Mouse (Mus musculus) splenic B cell, adult 2 months (primary cell): ENCODE measurements around the gene Cbs.

Source experiments
- DNase-seq: peaks from one replicate; pipeline ENCODE4 v3.0.0-alpha.2; 2011; ENCODE audit warnings: low read depth, low spot score
- H3K27me3 ChIP-seq: 2 replicates; pipeline ENCODE4 v1.6.1; 2012; ENCODE audit warnings: mild to moderate bottlenecking, low read length, moderate library complexity, mixed read lengths; ENCODE audit not compliant: control insufficient read depth, poor library complexity, insufficient read depth, severe bottlenecking
- H3K36me3 ChIP-seq: 2 replicates; pipeline ENCODE4 v1.6.1; 2012; ENCODE audit warnings: mild to moderate bottlenecking, low read length, moderate library complexity, mixed read lengths; ENCODE audit not compliant: control insufficient read depth, poor library complexity, insufficient read depth, severe bottlenecking

The Cbs gene

GRCm38 (mm10) chr17:31658136-31658467 lies 21.1 kb upstream of the Cbs start:
- Histone ChIP-seq H3K27me3 (no peaks in the 10 kb centered on the region), H3K36me3 (peaks cover 17% of the 10 kb centered on the region)
- DNase-seq = peak; percentile 45

- Histone ChIP-seq H3K27me3 (no peaks in the 10 kb centered on the region), H3K36me3 (peaks cover 20% of the 10 kb centered on the region)
- no peak for DNase-seq
Measured at GRCm38 (mm10) chr17:31657141-31657983, 20.3 kb upstream of the Cbs start.

DNA sequence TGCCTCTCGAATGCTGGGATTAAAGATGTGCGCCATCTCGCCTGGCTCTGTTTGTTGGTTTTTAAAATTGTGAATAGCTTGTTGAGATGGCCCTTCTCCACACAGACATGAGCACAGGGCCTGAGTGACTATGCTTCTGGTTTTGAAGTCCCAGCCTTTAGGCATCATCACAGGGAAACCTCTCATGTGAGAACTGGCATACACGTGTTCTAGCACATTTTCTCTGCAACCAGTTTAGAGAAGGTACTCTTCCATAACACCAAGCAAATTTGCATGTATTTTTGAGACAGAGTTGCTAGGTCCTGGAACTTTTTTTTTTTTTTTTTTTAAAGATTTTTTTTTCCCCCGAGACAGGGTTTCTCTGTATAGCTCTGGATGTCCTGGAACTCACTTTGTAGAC lies 19.6 kb upstream of the Cbs start:
- Histone ChIP-seq H3K36me3 (peaks cover 25% of the 10 kb centered on the region), H3K27me3 (no peaks in the 10 kb centered on the region)
- DNase-seq = peak; percentile 55

GRCm38 (mm10) chr17:31655366-31655765 lies 18.3 kb upstream of the Cbs start:
- no peak for DNase-seq
- Histone ChIP-seq H3K36me3 (peaks cover 29% of the 10 kb centered on the region), H3K27me3 (no peaks in the 10 kb centered on the region)

- Histone ChIP-seq H3K27me3 (no peaks in the 10 kb centered on the region), H3K36me3 (peaks cover 31% of the 10 kb centered on the region)
- no peak for DNase-seq
Measured at GRCm38 (mm10) chr17:31653277-31653676, 16.2 kb upstream of the Cbs start.

DNA sequence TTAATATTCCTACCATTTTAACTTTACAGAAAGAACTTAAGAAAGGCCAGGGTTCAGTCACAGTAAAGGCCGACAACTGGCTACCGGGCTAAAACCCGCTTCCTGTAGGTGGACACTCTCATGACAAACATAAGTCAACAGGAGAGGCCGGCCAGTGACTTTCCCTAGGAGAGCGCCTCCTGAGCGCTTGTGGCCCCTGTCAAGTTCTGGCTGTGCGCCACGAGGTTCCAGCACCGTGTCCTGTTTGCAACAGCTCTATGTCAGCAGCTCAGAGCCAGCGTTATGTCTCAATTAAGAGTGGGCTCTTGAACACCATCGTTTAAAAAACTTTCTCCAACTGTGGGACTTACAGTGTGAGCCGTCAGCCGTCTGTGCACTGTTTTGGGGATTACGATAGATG lies 15.1 kb upstream of the Cbs start:
- Histone ChIP-seq H3K36me3 (peaks cover 35% of the 10 kb centered on the region), H3K27me3 (no peaks in the 10 kb centered on the region)

GRCm38 (mm10) chr17:31646199-31647002 lies 9.4 kb upstream of the Cbs start:
- Histone ChIP-seq H3K36me3 (peaks cover 12% of the 10 kb centered on the region), H3K27me3 (no peaks in the 10 kb centered on the region)
- no peak for DNase-seq

More for the DNA sequence above, 15.1 kb upstream of the Cbs start:
- no peak for DNase-seq

DNA sequence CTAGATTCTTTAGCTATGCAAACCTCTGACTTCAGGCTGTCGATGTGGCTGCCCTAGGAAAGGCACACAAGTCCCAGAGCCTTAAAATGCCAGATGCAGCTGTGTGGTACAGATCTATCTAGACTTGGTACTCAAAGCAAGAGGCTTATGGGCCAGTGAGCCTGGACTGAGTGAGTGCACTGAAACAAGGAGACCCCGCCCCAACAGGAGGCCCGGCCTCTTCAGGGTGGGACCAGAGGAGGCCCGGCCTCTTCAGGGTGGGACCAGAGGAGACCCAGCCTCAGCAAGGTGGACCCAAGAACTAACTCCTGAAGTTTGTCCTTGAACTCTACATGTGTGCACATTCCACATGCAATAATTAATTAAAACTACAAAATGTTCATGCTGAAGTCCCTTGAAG lies 5.9 kb upstream of the Cbs start:
- no peaks in the 10 kb centered on the region for H3K27me3 ChIP-seq
- DNase-seq = no peak
- H3K36me3 ChIP-seq = peaks cover 5% of the 10 kb centered on the region; the same call in 1 of the 2 replicates

DNA sequence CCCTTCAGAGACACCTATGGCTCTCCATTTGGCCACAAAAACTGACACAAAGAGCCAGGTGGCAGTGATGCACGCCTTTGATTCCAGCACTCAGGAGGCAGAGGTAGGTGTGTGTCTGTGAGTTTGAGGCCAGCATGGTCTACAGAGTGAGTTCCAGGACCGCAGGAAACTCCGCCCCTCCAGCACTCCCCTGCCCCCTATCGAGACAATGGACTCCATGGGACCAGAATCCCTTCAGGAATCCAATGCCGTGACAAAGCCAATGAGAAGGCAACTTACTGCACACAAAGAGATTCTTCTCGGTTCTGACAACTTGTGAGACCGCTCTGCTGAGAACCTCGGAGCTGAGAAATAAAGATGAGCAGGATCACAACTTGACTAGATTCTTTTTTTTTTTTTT lies 5.3 kb upstream of the Cbs start:
- DNase-seq = no peak

GRCm38 (mm10) chr17:31639651-31640050 lies 2.6 kb upstream of the Cbs start:
- H3K27me3 ChIP-seq = no peaks in the 10 kb centered on the region
- DNase-seq = no peak
- no peaks in the 10 kb centered on the region for H3K36me3 ChIP-seq

More for the DNA sequence above, 5.3 kb upstream of the Cbs start:
- H3K36me3 ChIP-seq = peaks cover 5% of the 10 kb centered on the region; the same call in 1 of the 2 replicates
- no peaks in the 10 kb centered on the region for H3K27me3 ChIP-seq

DNA sequence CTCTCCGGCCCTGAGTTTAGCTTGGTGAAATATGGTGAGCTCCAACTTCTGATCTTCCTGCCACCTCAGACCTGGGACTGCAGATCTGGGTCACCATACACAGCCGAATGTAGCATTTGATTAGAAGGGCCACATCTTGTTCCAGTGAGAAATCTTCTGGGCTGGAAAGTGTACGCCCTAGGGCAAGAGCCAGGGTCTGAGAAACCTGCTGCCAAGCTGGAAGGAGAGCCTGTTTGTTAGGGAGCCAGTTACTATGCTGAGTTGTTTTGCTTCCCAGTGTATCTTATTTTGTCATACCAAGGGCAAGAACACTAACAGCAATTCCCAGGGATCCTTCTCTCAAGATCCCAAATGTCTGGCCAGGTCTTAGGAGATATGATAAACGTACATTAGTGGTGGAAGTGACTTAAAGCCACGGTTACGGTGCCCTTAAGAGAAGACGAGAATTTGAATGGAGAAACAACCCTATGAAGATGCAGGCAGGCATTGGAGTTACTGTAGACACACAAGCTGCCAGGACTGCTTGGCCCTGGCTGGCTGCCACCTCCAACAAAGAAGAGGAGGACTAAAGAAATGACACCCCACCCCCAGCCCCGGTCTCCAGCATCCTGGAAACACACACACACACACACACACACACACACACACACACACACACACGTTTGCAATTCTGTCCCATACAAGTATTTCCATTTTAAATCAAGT lies 980 bp upstream of the Cbs start:
- Histone ChIP-seq H3K36me3 (no peaks in the 10 kb centered on the region), H3K27me3 (no peaks in the 10 kb centered on the region)
- DNase-seq = no peak

- Histone ChIP-seq H3K36me3 (no peaks in the 10 kb centered on the region), H3K27me3 (no peaks in the 10 kb centered on the region)
- no peak for DNase-seq
Measured at GRCm38 (mm10) chr17:31636277-31636941, 629 bp downstream of the Cbs start.

DNA sequence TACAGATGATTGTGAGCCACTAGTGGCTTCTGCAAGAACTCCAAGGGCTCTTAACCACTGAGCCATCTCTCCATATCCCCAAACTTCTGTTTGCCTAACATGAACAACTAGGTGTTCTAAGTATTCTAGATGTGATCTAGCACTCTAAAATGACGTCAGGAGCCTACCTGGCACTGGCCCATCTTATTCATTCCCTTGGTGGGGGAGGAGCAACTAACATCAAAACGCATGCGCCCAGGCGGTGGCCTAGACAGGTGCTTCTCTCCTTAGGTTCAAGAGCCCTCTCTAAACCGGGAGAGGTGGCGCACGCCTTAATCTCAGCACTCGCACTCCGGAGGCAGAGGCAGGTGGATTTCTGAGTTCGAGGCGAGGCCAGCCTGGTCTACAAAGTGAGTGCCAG lies 1.3 kb downstream of the Cbs start:
- H3K36me3 ChIP-seq = no peaks in the 10 kb centered on the region
- DNase-seq = no peak
- no peaks in the 10 kb centered on the region for H3K27me3 ChIP-seq

DNA sequence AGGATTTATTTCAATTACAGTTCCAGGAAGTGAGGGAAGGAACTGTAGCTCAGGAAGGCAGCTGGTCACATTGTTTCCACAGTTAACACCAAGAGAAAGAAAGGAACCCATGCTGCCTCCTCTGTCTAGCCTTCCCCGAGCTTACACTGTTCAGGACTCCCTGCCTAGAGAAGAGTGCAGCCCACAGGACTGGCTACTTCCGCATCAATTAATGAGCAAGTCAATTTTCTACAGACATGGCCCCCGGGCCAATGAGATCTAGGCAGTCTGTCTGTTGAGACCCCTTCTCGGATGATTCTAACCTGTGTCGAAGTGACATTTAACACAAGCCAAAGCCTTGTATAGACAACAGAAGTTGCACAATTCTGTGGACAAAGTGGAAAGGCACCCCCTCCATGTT lies 2.1 kb downstream of the Cbs start:
- no peaks in the 10 kb centered on the region for H3K36me3 ChIP-seq
- DNase-seq = no peak
- H3K27me3 ChIP-seq = no peaks in the 10 kb centered on the region
